Mouse (Mus musculus): Measurements from ENCODE around the gene Xrn1. TPM values are rescaled to one million over a fixed set of nuclear protein-coding genes. Genes with fewer than 3 reads are reported as not detected.
A peak's percentile ranks its signal among the peaks of the same experiment; 100 is the strongest.

Xrn1 gene
- total and polyA plus RNA-seq, 3 experiments = 8.1 to 11.9 (median 9.3) TPM

- DNase-seq (ENCODE audit: extremely low read depth) = no peak
- H3K36me3 ChIP-seq (replicated peaks in 1 of 2; ENCODE audit: control insufficient read depth in 1 of 2, insufficient read depth in 1 of 2, low read length in 1 of 2) = peaks cover 41 to 80% of the 10 kb centered on the region in 2 experiments
- peaks cover 9 to 15% of the 10 kb centered on the region in 2 experiments; a peak in 2 of 4 replicates for H3K4me1 ChIP-seq (ENCODE audit: control insufficient read depth in 1 of 2, insufficient read depth in 2 of 2)
- H3K4me3 ChIP-seq (replicated peaks in 1 of 3; ENCODE audit: low read depth in 2 of 3, low read length in 2 of 3, poor library complexity in 1 of 3) = no peak overlapping the region
- no peaks in the 10 kb centered on the region for H3K79me2 ChIP-seq (replicated peaks; ENCODE audit: control insufficient read depth, extremely low read depth, insufficient read depth, poor library complexity, severe bottlenecking)
- TF ChIP-seq ZKSCAN1 (IDR thresholded peaks at IDR 0.05; ENCODE audit: borderline replicate concordance, low read depth, low read length) (no peak), ZMIZ1 (IDR thresholded peaks at IDR 0.05; ENCODE audit: low read depth, low read length) (no peak), ELF1 (IDR thresholded peaks at IDR 0.05; ENCODE audit: low read depth, low read length) (no peak), EP300 (IDR thresholded peaks at IDR 0.05; ENCODE audit: low read length) (no peak), MAFK (IDR thresholded peaks at IDR 0.05; ENCODE audit: insufficient replicate concordance, low read length) (no peak), POLR2AphosphoS2 (IDR thresholded peaks at IDR 0.05; ENCODE audit: low read depth, low read length) (no peak), TCF12 (IDR thresholded peaks at IDR 0.05; ENCODE audit: low read depth, low read length) (no peak), MAZ (IDR thresholded peaks at IDR 0.05; ENCODE audit: low read depth, low read length) (no peak), USF1 (IDR thresholded peaks at IDR 0.05; ENCODE audit: low read depth, low read length) (no peak), ETS1 (conservative IDR thresholded peaks at IDR 0.05; ENCODE audit: low read depth, low read length) (no peak)
- in situ Hi-C loops (cut with MboI; ENCODE audit: low pct_ligation_motif_present, low pct_unique_long_range_greater_than_20kb, low sequenced_read_pairs) = no loop called here
- H3K9ac ChIP-seq (ENCODE audit: insufficient read depth, low read depth) = no peak overlapping the region
- no peak overlapping the region for H3K4me2 ChIP-seq (ENCODE audit: insufficient read depth, low read depth, poor library complexity, severe bottlenecking)
- H3K27ac ChIP-seq (ENCODE audit: insufficient read depth, low read depth) = no peak overlapping the region
- H3K27me3 ChIP-seq (replicated peaks) = no peaks in the 10 kb centered on the region
- dilution Hi-C loops (cut with MboI; ENCODE audit: extremely low pct_ligation_motif_present, extremely low pct_unique_long_range_greater_than_20kb, low sequenced_read_pairs) = no loop called here
- peaks cover 10% of the 10 kb centered on the region for H3K9me3 ChIP-seq (replicated peaks; ENCODE audit: low read length)
Observed at GRCm38 (mm10) chr9:96051501-96051900, 96.9 kb downstream of the Xrn1 start.

GRCm38 (mm10) chr9:96054878-96055277 is 100.3 kb downstream of the Xrn1 start:
- dilution Hi-C loops (cut with MboI; ENCODE audit: extremely low pct_ligation_motif_present, extremely low pct_unique_long_range_greater_than_20kb, low sequenced_read_pairs) (no loop called here), in situ Hi-C loops (cut with MboI; ENCODE audit: low pct_ligation_motif_present, low pct_unique_long_range_greater_than_20kb, low sequenced_read_pairs) (no loop called here)
- Histone ChIP-seq H3K27ac (ENCODE audit: insufficient read depth, low read depth) (no peak overlapping the region), H3K4me1 (ENCODE audit: control insufficient read depth in 1 of 2, insufficient read depth in 2 of 2) (peaks cover 9 to 18% of the 10 kb centered on the region in 2 experiments; a peak in 2 of 4 replicates), H3K4me2 (ENCODE audit: insufficient read depth, low read depth, poor library complexity, severe bottlenecking) (no peak overlapping the region), H3K36me3 (replicated peaks in 1 of 2; ENCODE audit: control insufficient read depth in 1 of 2, insufficient read depth in 1 of 2, low read length in 1 of 2) (peaks cover 34 to 78% of the 10 kb centered on the region in 2 experiments), H3K79me2 (replicated peaks; ENCODE audit: control insufficient read depth, extremely low read depth, insufficient read depth, poor library complexity, severe bottlenecking) (no peaks in the 10 kb centered on the region), H3K9ac (ENCODE audit: insufficient read depth, low read depth) (no peak overlapping the region), H3K27me3 (replicated peaks) (no peaks in the 10 kb centered on the region), H3K4me3 (replicated peaks in 1 of 3; ENCODE audit: low read depth in 2 of 3, low read length in 2 of 3, poor library complexity in 1 of 3) (no peak overlapping the region), H3K9me3 (replicated peaks; ENCODE audit: low read length) (peaks cover 3% of the 10 kb centered on the region)
- DNase-seq (ENCODE audit: extremely low read depth) = peak; percentile 7
- TF ChIP-seq ZMIZ1 (IDR thresholded peaks at IDR 0.05; ENCODE audit: low read depth, low read length) (no peak), MXI1 (IDR thresholded peaks at IDR 0.05; ENCODE audit: low read depth, low read length) (no peak), JUND (conservative IDR thresholded peaks at IDR 0.05; ENCODE audit: low read depth, low read length) (peak; percentile 34; the same call in 1 of the 2 replicates), PAX5 (IDR thresholded peaks at IDR 0.05; ENCODE audit: low read length) (no peak), MYC (IDR thresholded peaks at IDR 0.05; ENCODE audit: low read depth, low read length) (0 out of 2 replicates have a peak, but pooled peaks have one; percentile 55), TCF12 (IDR thresholded peaks at IDR 0.05; ENCODE audit: low read depth, low read length) (no peak), IRF4 (IDR thresholded peaks at IDR 0.05; ENCODE audit: low read depth, low read length) (0 out of 2 replicates have a peak, but pooled peaks have one; percentile 6), ZKSCAN1 (IDR thresholded peaks at IDR 0.05; ENCODE audit: borderline replicate concordance, low read depth, low read length) (no peak), ETS1 (conservative IDR thresholded peaks at IDR 0.05; ENCODE audit: low read depth, low read length) (no peak), SMC3 (IDR thresholded peaks at IDR 0.05; ENCODE audit: low read depth, low read length) (no peak), RCOR1 (conservative IDR thresholded peaks at IDR 0.05; ENCODE audit: low read depth, low read length) (no peak)
